Comparison of ENCODE assay signal across 29 mouse cellular contexts in genomic region chr19:29885548-29885947, GRCm38 (mm10). TPM values are rescaled to one million over a fixed set of nuclear protein-coding genes. Genes with fewer than 3 reads are reported as not detected.
DNase-seq lines count a peak whose midpoint lies in the region; ATAC-seq and TF ChIP-seq lines count a peak whose summit lies in the region.
"Had no signal": no experiment of that assay in that cellular context is flagged by ENCODE, and none has a peak within 500 bp of the region (broad histone marks: within the 10 kb centered on the region; RNA-seq: fewer than 3 reads in every experiment).

No protein-coding gene starts in this region.

- 65% methylated on average over 6 of the region's 6 CpGs for WGBS in embryonic facial prominence, embryonic 11.5 days
- WGBS in embryonic facial prominence, embryonic 10.5 days, result 79% methylated on average over 6 of the region's 6 CpGs
- 57% methylated on average over 6 of the region's 6 CpGs for WGBS in kidney, postnatal 0 days

- no peak overlapping the region for H3K9ac ChIP-seq in embryonic facial prominence, embryonic 11.5 days (replicated peaks; ENCODE audit: low read length)
- H3K9ac ChIP-seq in kidney, postnatal 0 days (ENCODE audit: low read depth, low read length), result no peak overlapping the region
- H3K9ac ChIP-seq: embryonic facial prominence, embryonic 12.5 days; forebrain, embryonic 15.5 days; heart, embryonic 15.5 days; limb, embryonic 13.5 days; lung, embryonic 15.5 days; midbrain, embryonic 15.5 days; neural tube, embryonic 15.5 days; stomach, embryonic 15.5 days had no signal

- peak; percentile 32 for DNase-seq in embryonic facial prominence, embryonic 11.5 days (ENCODE audit: low spot score)
- DNase-seq in embryonic facial prominence, embryonic 10.5 days (ENCODE audit: low spot score), result no peak
- peak; percentile 73 to 76 for DNase-seq in heart, adult 9 months (ENCODE audit: low spot score in 2 of 2)
- DNase-seq in heart, postnatal 4 days, result no peak
- peak; percentile 77 for DNase-seq in kidney, postnatal 0 days (ENCODE audit: low spot score)
- no peak for DNase-seq in kidney, postnatal 25 days
- peak; percentile 42 for DNase-seq in layer of hippocampus, adult 9-11 months
- DNase-seq in layer of hippocampus, adult 9-10 months (ENCODE audit: low spot score), result no peak
- DNase-seq: adrenal gland, adult 8-10 months; cerebellum, adult 2 months; cerebellum, postnatal 14 days; gastrocnemius, adult 2 months; gastrocnemius, postnatal 36 days; retina, postnatal 1 day; right cerebral cortex, postnatal 14 days had no signal

- no peak overlapping the region for H3K4me3 ChIP-seq in embryonic facial prominence, embryonic 11.5 days (ENCODE audit: low read depth, low read length)
- H3K4me3 ChIP-seq in embryonic facial prominence, embryonic 10.5 days, result no peak overlapping the region
- no peak overlapping the region for H3K4me3 ChIP-seq in kidney, postnatal 0 days (replicated peaks; ENCODE audit: low read depth, low read length)
- H3K4me3 ChIP-seq: embryonic facial prominence, embryonic 12.5 days; forebrain, embryonic 10.5 days; forebrain, embryonic 15.5 days; gastrocnemius, adult 2 months; heart, embryonic 15.5 days; limb, embryonic 13.5 days; lung, embryonic 15.5 days; midbrain, embryonic 10.5 days; midbrain, embryonic 15.5 days; neural tube, embryonic 15.5 days; stomach, embryonic 15.5 days had no signal

- no peak overlapping the region for H3K27ac ChIP-seq in embryonic facial prominence, embryonic 11.5 days (replicated peaks; ENCODE audit: low read depth, low read length)
- H3K27ac ChIP-seq in embryonic facial prominence, embryonic 10.5 days (replicated peaks), result no peak overlapping the region
- H3K27ac ChIP-seq in kidney, postnatal 0 days, result no peak overlapping the region
- H3K27ac ChIP-seq: embryonic facial prominence, embryonic 12.5 days; forebrain, embryonic 10.5 days; forebrain, embryonic 15.5 days; gastrocnemius, adult 2 months; heart, embryonic 15.5 days; limb, embryonic 13.5 days; lung, embryonic 15.5 days; midbrain, embryonic 10.5 days; midbrain, embryonic 15.5 days; neural tube, embryonic 15.5 days; stomach, embryonic 15.5 days had no signal

- H3K9me3 ChIP-seq in embryonic facial prominence, embryonic 11.5 days (replicated peaks; ENCODE audit: control insufficient read depth, low read length), result no peaks in the 10 kb centered on the region
- H3K9me3 ChIP-seq in embryonic facial prominence, embryonic 10.5 days, result no peaks in the 10 kb centered on the region
- H3K9me3 ChIP-seq in kidney, postnatal 0 days (replicated peaks; ENCODE audit: low read length), result no peaks in the 10 kb centered on the region
- H3K9me3 ChIP-seq: embryonic facial prominence, embryonic 12.5 days; forebrain, embryonic 10.5 days; forebrain, embryonic 15.5 days; G1E; heart, embryonic 15.5 days; limb, embryonic 13.5 days; lung, embryonic 15.5 days; midbrain, embryonic 10.5 days; midbrain, embryonic 15.5 days; neural tube, embryonic 15.5 days; stomach, embryonic 15.5 days had no signal

- ATAC-seq in embryonic facial prominence, embryonic 11.5 days (replicated peaks; ENCODE audit: insufficient number of reproducible peaks, low FRiP score, low TSS enrichment, low read depth), result no peak
- ATAC-seq in kidney, postnatal 0 days (replicated peaks; ENCODE audit: low FRiP score, low read depth), result no peak
- ATAC-seq: forebrain, embryonic 15.5 days; hindbrain, embryonic 16.5 days; midbrain, embryonic 15.5 days had no signal

- no peaks in the 10 kb centered on the region for H3K4me1 ChIP-seq in embryonic facial prominence, embryonic 11.5 days (ENCODE audit: control insufficient read depth, insufficient read depth, low read length)
- H3K4me1 ChIP-seq in embryonic facial prominence, embryonic 10.5 days, result no peaks in the 10 kb centered on the region
- H3K4me1 ChIP-seq in kidney, postnatal 0 days (replicated peaks; ENCODE audit: insufficient read depth, low read length), result no peaks in the 10 kb centered on the region
- H3K4me1 ChIP-seq: embryonic facial prominence, embryonic 12.5 days; forebrain, embryonic 10.5 days; forebrain, embryonic 15.5 days; heart, embryonic 15.5 days; limb, embryonic 13.5 days; lung, embryonic 15.5 days; midbrain, embryonic 10.5 days; midbrain, embryonic 15.5 days; neural tube, embryonic 15.5 days; stomach, embryonic 15.5 days had no signal

- no peaks in the 10 kb centered on the region for H3K27me3 ChIP-seq in embryonic facial prominence, embryonic 11.5 days (ENCODE audit: control insufficient read depth, insufficient read depth, low read length)
- H3K27me3 ChIP-seq in embryonic facial prominence, embryonic 10.5 days (replicated peaks; ENCODE audit: low read depth, poor library complexity, severe bottlenecking), result no peaks in the 10 kb centered on the region
- no peaks in the 10 kb centered on the region for H3K27me3 ChIP-seq in kidney, postnatal 0 days (ENCODE audit: insufficient read depth, low read length)
- H3K27me3 ChIP-seq: embryonic facial prominence, embryonic 12.5 days; forebrain, embryonic 15.5 days; heart, embryonic 15.5 days; limb, embryonic 13.5 days; lung, embryonic 15.5 days; midbrain, embryonic 15.5 days; neural tube, embryonic 15.5 days; stomach, embryonic 15.5 days had no signal

- no peaks in the 10 kb centered on the region for H3K36me3 ChIP-seq in embryonic facial prominence, embryonic 11.5 days (replicated peaks; ENCODE audit: control insufficient read depth, insufficient read depth, low read depth, low read length)
- H3K36me3 ChIP-seq in embryonic facial prominence, embryonic 10.5 days (replicated peaks), result no peaks in the 10 kb centered on the region
- no peaks in the 10 kb centered on the region for H3K36me3 ChIP-seq in kidney, postnatal 0 days (ENCODE audit: insufficient read depth, low read length)
- H3K36me3 ChIP-seq: embryonic facial prominence, embryonic 12.5 days; forebrain, embryonic 10.5 days; forebrain, embryonic 15.5 days; G1E; heart, embryonic 15.5 days; limb, embryonic 13.5 days; lung, embryonic 15.5 days; midbrain, embryonic 10.5 days; midbrain, embryonic 15.5 days; neural tube, embryonic 15.5 days; stomach, embryonic 15.5 days had no signal

- no peak for TF ChIP-seq CTCF in kidney, postnatal 0 days (IDR thresholded peaks at IDR 0.05; ENCODE audit: low read depth)

- no peak overlapping the region for H3K4me2 ChIP-seq in embryonic facial prominence, embryonic 11.5 days (ENCODE audit: low read depth, low read length)
- H3K4me2 ChIP-seq in kidney, postnatal 0 days (ENCODE audit: low read length), result no peak overlapping the region
- H3K4me2 ChIP-seq: embryonic facial prominence, embryonic 12.5 days; forebrain, embryonic 15.5 days; heart, embryonic 15.5 days; limb, embryonic 13.5 days; liver, embryonic 11.5 days; lung, embryonic 15.5 days; midbrain, embryonic 15.5 days; neural tube, embryonic 15.5 days; stomach, embryonic 15.5 days had no signal

RNA-seq across cellular contexts. Expression of gene Il33, which starts 39.4 kb away (rescaled TPM):
- 0.45 and 0.63 TPM in 2 replicates for polyA plus RNA-seq in embryonic facial prominence, embryonic 11.5 days (2014; fragmentation: Nextera tagmentation; extraction: Ambion mirVana)
- 0.27 and 0.52 TPM in 2 replicates for polyA plus RNA-seq in embryonic facial prominence, embryonic 10.5 days (2016; fragmentation: Nextera tagmentation; extraction: Ambion mirVana)
- 1 to 10 TPM; 2.5 to 3.4 TPM for total RNA-seq in heart, postnatal 4 days (2021)
- polyA plus RNA-seq in kidney, postnatal 0 days (2015; fragmentation: Nextera tagmentation; extraction: Ambion mirVana), result 61.8 and 63.7 TPM in 2 replicates
- total RNA-seq: megakaryocyte progenitor cell, adult 5-6 weeks had no signal

Comparison
In these comparisons a context has a peak if more than half of its experiments do, and no peak if none do; other contexts are left out.
1. DNase-seq: peak in embryonic facial prominence, embryonic 11.5 days (single experiment), heart, adult 9 months (2 of 2), kidney, postnatal 0 days (single experiment) and layer of hippocampus, adult 9-11 months (single experiment); none in embryonic facial prominence, embryonic 10.5 days (single experiment), heart, postnatal 4 days (single experiment), kidney, postnatal 25 days (0 of 2) and layer of hippocampus, adult 9-10 months (single experiment).
2. RNA of gene Il33, which starts 39.4 kb away (polyA plus RNA-seq): 61.8 to 63.7 TPM in kidney, postnatal 0 days; 0.45 to 0.63 TPM in embryonic facial prominence, embryonic 11.5 days and 0.27 to 0.52 TPM in embryonic facial prominence, embryonic 10.5 days; every median in the first group is over 10 times any median in the second.